Mouse (Mus musculus) adipose tissue, adult 10 weeks (tissue): ENCODE measurements around the gene Cacna1i. TPM values are rescaled to one million over a fixed set of nuclear protein-coding genes. Genes with fewer than 3 reads are reported as not detected.

Source experiments
- polyA plus RNA-seq: library from polyadenylated mRNA; stranded (reverse); fragments of 350-450 nt; fragmentation: Illumina TruSeq; extraction: RNeasy Lipid Tissue Mini Kit (QIAGEN cat#74804); gene quantifications from one replicate; pipeline ENCODE4 v1.2.3, GENCODE M21; 2014; ENCODE audit warnings: low read depth, low replicate concordance

Gene Cacna1i
- 0.66 TPM for polyA plus RNA-seq

DNA sequence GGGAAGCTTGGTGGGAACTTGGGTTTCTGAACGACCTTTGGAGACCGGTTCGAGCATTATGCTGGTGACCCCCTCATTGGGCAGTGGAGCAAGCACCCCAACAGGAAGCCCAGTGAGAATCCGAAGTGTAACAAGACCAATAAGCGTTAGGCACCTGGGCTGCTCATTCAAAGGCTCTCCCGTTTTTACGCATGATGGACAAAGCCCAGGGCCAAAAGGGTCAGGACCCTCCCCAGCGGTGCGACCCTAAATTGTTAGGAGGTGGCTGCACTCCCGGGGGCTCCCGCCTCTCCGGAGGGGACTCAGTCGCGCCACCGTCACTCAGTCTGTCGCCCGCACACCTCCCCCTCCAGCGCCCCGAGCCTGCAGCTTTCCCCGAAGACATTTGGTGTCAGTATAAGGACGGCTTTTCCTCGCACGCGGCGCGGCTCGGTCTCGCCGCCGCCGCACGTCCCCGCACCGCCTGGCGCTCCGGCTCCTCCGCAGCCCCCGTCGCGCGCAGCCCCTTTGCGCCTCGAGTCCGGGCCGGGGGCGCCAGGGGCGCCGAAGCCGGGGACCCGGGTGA, at the start of gene Cacna1i:
Gene Cacna1i (plus strand): TSS at position 388 of the 565 bp plus-strand sequence.

DNA sequence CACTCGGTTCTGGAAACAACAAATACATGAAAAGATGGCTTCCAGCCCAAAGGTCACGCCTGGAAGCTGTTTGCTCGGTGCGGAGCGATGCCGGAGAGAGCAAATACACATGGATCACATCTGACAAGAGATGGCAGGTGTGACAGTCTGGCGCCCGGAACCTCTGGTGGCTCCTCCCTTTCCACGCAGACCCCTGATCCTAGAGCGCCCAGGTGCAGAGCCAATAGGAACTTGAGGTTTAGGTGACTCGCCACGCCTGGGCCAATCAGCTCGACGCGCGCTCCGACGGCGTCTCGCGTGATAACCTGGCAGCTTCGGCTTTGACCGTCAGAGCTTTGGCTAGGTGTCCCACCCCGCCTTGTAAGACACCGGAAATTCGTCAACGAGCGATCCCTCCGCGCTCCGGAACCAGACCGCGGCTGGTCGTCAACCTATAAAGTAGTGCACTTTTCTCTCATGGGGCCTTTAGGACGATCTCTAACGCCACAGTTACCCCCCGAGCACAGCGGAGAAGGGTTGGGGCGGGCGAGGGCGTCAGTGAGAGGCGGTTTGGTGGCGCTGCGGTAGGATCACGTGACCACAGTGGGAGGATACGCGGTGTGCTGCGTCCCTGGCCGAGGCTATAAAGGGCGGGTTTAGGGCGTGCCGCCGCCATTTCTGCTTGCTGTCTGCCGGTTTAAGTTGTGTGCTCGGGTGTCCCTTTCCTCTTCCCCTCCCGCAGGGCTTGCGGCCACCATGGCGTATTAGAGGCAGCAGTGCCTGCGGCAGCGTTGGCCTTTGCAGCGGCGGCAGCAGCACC, 32.0 kb upstream of the Cacna1i start, which contains the start of gene Atf4:
Gene Atf4 (plus strand): TSS at position 338 of the 799 bp plus-strand sequence.

DNA sequence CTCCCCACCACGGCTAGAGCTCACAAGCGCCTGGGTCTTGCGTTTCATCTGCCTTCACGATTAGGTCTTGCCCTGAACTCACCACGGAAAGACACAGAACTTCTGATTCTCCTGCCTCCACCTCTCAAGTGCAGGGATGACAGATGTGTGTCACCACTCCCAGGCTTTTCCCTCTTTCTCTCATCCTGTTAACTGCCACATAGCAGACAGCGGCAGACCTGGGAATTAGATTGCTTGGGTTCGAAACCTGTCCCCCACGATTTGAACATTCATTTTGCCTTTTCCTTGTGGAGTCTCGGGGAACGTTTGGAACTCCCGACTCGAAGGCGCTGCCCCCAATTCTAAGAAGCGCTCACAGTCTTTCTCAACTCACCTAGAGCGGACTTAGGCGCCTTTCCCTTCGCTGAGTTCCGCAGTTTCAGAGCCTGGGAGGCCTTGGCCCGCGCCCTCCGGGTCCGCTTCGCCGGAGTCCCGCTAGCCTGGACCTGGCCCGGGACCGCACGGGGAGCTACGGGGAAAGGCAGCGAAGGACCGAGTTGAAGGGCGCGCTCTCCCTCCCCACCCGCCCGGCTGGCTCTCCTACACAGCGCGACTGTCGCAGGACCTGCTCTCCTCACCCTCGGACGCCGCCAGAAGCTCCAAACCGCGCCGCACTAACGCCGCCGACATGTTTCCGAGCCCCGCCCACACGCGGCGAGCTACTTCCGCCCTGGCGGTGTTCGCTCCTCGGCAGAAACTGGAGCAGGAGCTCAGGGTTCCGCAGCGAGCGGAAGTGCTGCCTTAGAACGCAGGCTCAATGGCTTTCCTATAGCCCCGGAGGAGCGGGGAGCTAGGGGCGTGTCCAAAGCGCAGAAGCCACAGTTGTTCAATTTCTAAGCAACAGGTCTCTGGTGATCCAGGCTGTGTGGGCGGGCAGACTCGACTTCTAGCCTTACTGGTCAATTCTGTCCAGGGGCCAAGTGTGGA, 23.1 kb upstream of the Cacna1i start, which contains the start of gene Rps19bp1:
Gene Rps19bp1 (minus strand): TSS at position 706 of the 966 bp plus-strand sequence.

Other genes with a start within 250 kb of the Cacna1i start
- 4.1 TPM for gene Syngr1, start 195.9 kb upstream of the Cacna1i start, polyA plus RNA-seq
- 1,167 TPM for gene Rpl3, start 195.4 kb upstream of the Cacna1i start, polyA plus RNA-seq
- 11.9 TPM for gene Tab1, start 154.1 kb upstream of the Cacna1i start, polyA plus RNA-seq
- 8.3 TPM for gene Mgat3, start 113.5 kb upstream of the Cacna1i start, polyA plus RNA-seq
- 12.3 TPM for gene Mief1, start 53.2 kb upstream of the Cacna1i start, polyA plus RNA-seq
- gene AC140267.1, start 51.4 kb upstream of the Cacna1i start, polyA plus RNA-seq = not detected
- 152 TPM for gene Atf4, start 32.1 kb upstream of the Cacna1i start, polyA plus RNA-seq
- 31.2 TPM for gene Rps19bp1, start 22.9 kb upstream of the Cacna1i start, polyA plus RNA-seq